In the genomic region with DNA sequence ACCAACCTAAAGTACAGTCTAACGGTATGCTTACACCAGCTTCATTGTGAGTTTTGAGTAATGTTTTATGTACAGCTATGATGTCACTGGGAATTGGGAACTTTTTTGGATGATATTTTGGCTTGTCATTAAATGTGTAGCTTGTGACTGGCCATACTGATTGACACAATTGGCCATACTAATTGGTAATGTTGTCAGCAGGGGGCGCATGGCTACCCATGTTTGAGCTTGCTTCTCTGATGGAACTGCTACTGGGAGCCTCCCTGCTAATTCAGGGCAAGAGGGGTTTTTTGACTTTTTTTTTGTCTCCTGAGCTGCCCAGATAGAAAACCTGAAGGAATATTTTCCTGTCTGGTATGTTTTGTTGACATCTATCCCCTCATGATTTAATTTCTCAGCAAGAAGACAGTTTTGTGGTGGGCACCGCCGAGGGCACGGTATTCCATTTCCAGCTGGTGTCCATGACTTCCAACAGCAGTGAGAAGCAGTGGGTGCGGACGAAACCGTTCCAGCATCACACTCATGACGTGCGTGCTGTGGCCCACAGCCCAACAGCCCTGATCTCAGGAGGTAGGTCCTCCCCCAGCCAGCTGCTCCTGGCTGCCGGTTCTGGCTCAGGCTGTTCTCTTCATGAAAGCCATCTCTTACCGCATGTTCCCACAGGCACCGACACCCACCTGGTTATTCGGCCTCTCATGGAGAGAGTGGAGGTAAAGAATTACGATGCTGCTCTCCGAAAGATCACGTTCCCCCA, we compare ENCODE assay signal across 8 mouse cellular contexts. TPM values are rescaled to one million over a fixed set of nuclear protein-coding genes. Genes with fewer than 3 reads are reported as not detected.
A peak's percentile ranks its signal among the peaks of the same experiment; 100 is the strongest.
DNase-seq lines count a peak whose midpoint lies in the region; ATAC-seq lines count a peak whose summit lies in the region.

No protein-coding gene starts in this region.

- H3K27ac ChIP-seq in liver, embryonic 12.5 days, result no peak overlapping the region

- H3K27me3 ChIP-seq in liver, embryonic 12.5 days (replicated peaks), result no peaks in the 10 kb centered on the region

- WGBS in liver, embryonic 12.5 days (ENCODE audit: insufficient replicate concordance), result 86% methylated on average over 17 of the region's 17 CpGs

- DNase-seq in liver, result peak; percentile 45
- DNase-seq in T-cell, adult 2 months (ENCODE audit: low spot score), result peak; percentile 32
- peak; percentile 58 to 80 for DNase-seq in heart, adult 9 months (ENCODE audit: low spot score in 2 of 2)
- DNase-seq in left cerebral cortex, adult 18-20 months (ENCODE audit: low spot score in 2 of 2), result peak; percentile 88 to 92
- DNase-seq in ovary, postnatal 14 days (ENCODE audit: low spot score), result peak; percentile 62
- no peak for DNase-seq in adipocyte (ENCODE audit: low spot score)

- H3K4me1 ChIP-seq in liver, embryonic 12.5 days, result no peaks in the 10 kb centered on the region

- H3K9me3 ChIP-seq in liver, embryonic 12.5 days (replicated peaks), result no peaks in the 10 kb centered on the region

- no peak overlapping the region for H3K4me3 ChIP-seq in liver, embryonic 12.5 days

- peaks cover 89% of the 10 kb centered on the region for H3K36me3 ChIP-seq in liver, embryonic 12.5 days

- H3K9ac ChIP-seq in liver, embryonic 12.5 days, result no peak overlapping the region

- ATAC-seq in liver, embryonic 12.5 days, result no peak
- ATAC-seq in common myeloid progenitor, adult 5-6 weeks (replicated peaks; ENCODE audit: low read depth, poor library complexity, severe bottlenecking), result 0 out of 2 replicates have a peak, but pooled peaks have one; percentile 47

- no peak overlapping the region for H3K4me2 ChIP-seq in liver, embryonic 12.5 days

RNA-seq across cellular contexts. Expression of a gene that starts 12.5 kb away (rescaled TPM):
- polyA plus RNA-seq in liver, embryonic 12.5 days (2016; fragmentation: Nextera tagmentation; extraction: Ambion mirVana), result 69.5 and 73.2 TPM in 2 replicates
- total RNA-seq in common myeloid progenitor, adult 5-6 weeks (2017), result 50.2 and 57.4 TPM in 2 replicates
- total RNA-seq in left cerebral cortex, adult 18-20 months (2021), result 10 to 100 TPM; 36.9 to 40.8 TPM

RNA-seq across cellular contexts. Expression of a gene that starts 29.6 kb away (rescaled TPM):
- 3.5 and 4.1 TPM in 2 replicates for polyA plus RNA-seq in liver, embryonic 12.5 days (2016; fragmentation: Nextera tagmentation; extraction: Ambion mirVana)
- total RNA-seq in common myeloid progenitor, adult 5-6 weeks (2017), result 1.9 and 4.1 TPM in 2 replicates
- 10 to 100 TPM; 20.8 to 21.3 TPM for total RNA-seq in left cerebral cortex, adult 18-20 months (2021)

RNA-seq across cellular contexts. Expression of a gene that starts 35.9 kb away (rescaled TPM):
- 0.04 TPM in 2 replicates for polyA plus RNA-seq in liver, embryonic 12.5 days (2016; fragmentation: Nextera tagmentation; extraction: Ambion mirVana)
- 1.4 and 2.5 TPM in 2 replicates for total RNA-seq in common myeloid progenitor, adult 5-6 weeks (2017)
- total RNA-seq in left cerebral cortex, adult 18-20 months (2021), result 1 to 10 TPM; 1.1 to 2.0 TPM
